In the genomic region with DNA sequence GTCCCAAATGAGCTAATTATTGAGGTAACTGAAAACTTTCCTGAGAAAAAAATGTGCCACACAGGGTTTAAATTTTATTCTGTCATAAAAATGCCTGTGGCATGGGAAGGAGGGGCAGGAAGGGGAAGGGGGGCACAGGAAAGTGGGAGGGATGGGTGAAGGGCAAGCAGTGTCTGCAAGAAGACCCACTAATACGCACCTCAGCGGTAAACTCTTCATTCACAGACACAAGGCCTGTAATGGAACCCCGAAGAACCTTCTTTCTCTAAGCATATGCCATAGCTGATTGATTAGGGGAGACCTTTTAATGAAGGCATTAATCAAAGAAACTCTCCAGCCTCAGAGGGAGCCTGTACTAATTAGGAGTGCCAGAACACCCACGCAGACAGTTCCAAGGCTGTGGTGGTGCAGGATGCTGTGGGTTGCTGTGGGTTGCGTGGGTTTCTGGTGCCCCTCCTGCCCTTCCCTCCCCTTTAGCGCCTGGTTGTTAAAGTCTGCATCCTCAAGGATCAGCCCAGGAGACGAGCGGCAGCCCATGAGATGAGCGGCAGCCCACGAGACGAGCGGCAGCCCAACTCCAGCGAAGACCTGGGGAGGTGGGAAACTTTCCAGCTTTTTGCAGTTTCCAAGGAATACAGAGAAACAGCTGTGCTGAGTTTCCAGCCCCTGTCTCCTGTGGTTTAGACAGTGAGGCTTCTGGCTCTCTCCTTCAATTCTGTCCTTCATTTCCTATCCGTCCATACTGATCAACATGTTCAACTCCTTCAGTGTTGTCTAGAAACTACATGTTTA, we compare ENCODE assay signal across 10 mouse cellular contexts.
DNase-seq lines count a peak whose midpoint lies in the region; ATAC-seq and TF ChIP-seq lines count a peak whose summit lies in the region.
"Had no signal": no experiment of that assay in that cellular context is flagged by ENCODE, and none has a peak within 500 bp of the region (broad histone marks: within the 10 kb centered on the region; RNA-seq: fewer than 3 reads in every experiment).

No protein-coding gene starts in this region.

- ATAC-seq in kidney, postnatal 0 days (replicated peaks; ENCODE audit: low FRiP score, low read depth), result peak; percentile 46; the same call in 1 of the 2 replicates
- ATAC-seq in stomach, embryonic 16.5 days (ENCODE audit: insufficient read depth, low FRiP score), result no peak

- H3K27ac ChIP-seq in kidney, postnatal 0 days, result no peak overlapping the region
- no peak overlapping the region for H3K27ac ChIP-seq in stomach, embryonic 16.5 days (ENCODE audit: low read length)

- H3K4me1 ChIP-seq in kidney, postnatal 0 days (replicated peaks; ENCODE audit: insufficient read depth, low read length), result no peaks in the 10 kb centered on the region
- 0 out of 2 replicates have a peak, but pooled peaks cover 3% of the 10 kb centered on the region for H3K4me1 ChIP-seq in stomach, embryonic 16.5 days (ENCODE audit: control insufficient read depth, insufficient read depth, low read length)

- DNase-seq in gastrocnemius, postnatal 14 days, result peak; percentile 18
- no peak for DNase-seq in gastrocnemius, postnatal 36 days
- peak; percentile 50 for DNase-seq in kidney, postnatal 0 days (ENCODE audit: low spot score)
- DNase-seq in kidney, adult 9 months, result no peak
- peak; percentile 4 for DNase-seq in ovary, postnatal 36 days (ENCODE audit: low spot score)
- no peak for DNase-seq in ovary, postnatal 10 days (ENCODE audit: low spot score)
- no peak for DNase-seq in cerebellum, adult 11 months
- DNase-seq: B cell, adult 2 months; right cerebral cortex, postnatal 4 days had no signal

- no peak for TF ChIP-seq CTCF in kidney, postnatal 0 days (IDR thresholded peaks at IDR 0.05; ENCODE audit: low read depth)

- H3K9ac ChIP-seq in kidney, postnatal 0 days (ENCODE audit: low read depth, low read length), result no peak overlapping the region
- no peak overlapping the region for H3K9ac ChIP-seq in stomach, embryonic 16.5 days (ENCODE audit: low read length)

- no peaks in the 10 kb centered on the region for H3K27me3 ChIP-seq in kidney, postnatal 0 days (ENCODE audit: insufficient read depth, low read length)
- no peaks in the 10 kb centered on the region for H3K27me3 ChIP-seq in stomach, embryonic 16.5 days (ENCODE audit: control insufficient read depth, insufficient read depth, low read length)

- no peak overlapping the region for H3K4me2 ChIP-seq in kidney, postnatal 0 days (ENCODE audit: low read length)
- peak overlapping the region; percentile 29; the same call in 1 of the 2 replicates for H3K4me2 ChIP-seq in stomach, embryonic 16.5 days (ENCODE audit: low read depth, low read length)

- no peaks in the 10 kb centered on the region for H3K36me3 ChIP-seq in kidney, postnatal 0 days (ENCODE audit: insufficient read depth, low read length)
- no peaks in the 10 kb centered on the region for H3K36me3 ChIP-seq in stomach, embryonic 16.5 days (ENCODE audit: control insufficient read depth, insufficient read depth, low read length)

- intact Hi-C loops in gastrocnemius, postnatal 14 days (cut with DNase I; ENCODE audit: low total_unique reads), result no loop called here
- intact Hi-C loops in gastrocnemius, postnatal 36 days (cut with DNase I), result no loop called here

- H3K9me3 ChIP-seq in kidney, postnatal 0 days (replicated peaks; ENCODE audit: low read length), result no peaks in the 10 kb centered on the region
- H3K9me3 ChIP-seq in stomach, embryonic 16.5 days (replicated peaks; ENCODE audit: control insufficient read depth, low read length), result no peaks in the 10 kb centered on the region

- WGBS in kidney, postnatal 0 days, result 22% methylated on average over 14 of the region's 14 CpGs
- 44% methylated on average over 14 of the region's 14 CpGs for WGBS in stomach, embryonic 16.5 days

- no peak overlapping the region for H3K4me3 ChIP-seq in kidney, postnatal 0 days (replicated peaks; ENCODE audit: low read depth, low read length)
- no peak overlapping the region for H3K4me3 ChIP-seq in stomach, embryonic 16.5 days (replicated peaks; ENCODE audit: low read length)

Comparison
In these comparisons a context has a peak if more than half of its experiments do, and no peak if none do; other contexts are left out.
1. DNase-seq: peak in gastrocnemius, postnatal 14 days (single experiment), kidney, postnatal 0 days (single experiment) and ovary, postnatal 36 days (single experiment); none in gastrocnemius, postnatal 36 days (0 of 2), kidney, adult 9 months (single experiment), ovary, postnatal 10 days (single experiment) and cerebellum, adult 11 months (single experiment).